Mouse (Mus musculus) kidney, embryonic 16.5 days (tissue): Measurements from ENCODE around the gene Ttc9. TPM values are rescaled to one million over a fixed set of nuclear protein-coding genes. Genes with fewer than 3 reads are reported as not detected.

Experiments
- ATAC-seq: fragments of 200-750 bp; cut with Nextera tagmentation; 2 replicates; pipeline ENCODE4 v1.8.0; 2017; ENCODE audit warnings: moderate TSS enrichment; ENCODE audit not compliant: low FRiP score, low TSS enrichment
- H3K27ac ChIP-seq: fragments of 300-500 bp; sonication (generic); 2 replicates; pipeline ENCODE4 v1.5.1; 2014; ENCODE audit warnings: low read length
- H3K27me3 ChIP-seq: fragments of 300-500 bp; sonication (generic); 2 replicates; pipeline ENCODE4 v1.6.1; 2014; ENCODE audit warnings: low read length, control low read depth, mixed read lengths; ENCODE audit not compliant: insufficient read depth
- H3K36me3 ChIP-seq: fragments of 300-500 bp; sonication (generic); 2 replicates; pipeline ENCODE4 v1.6.1; 2014; ENCODE audit warnings: low read length, control low read depth, mixed read lengths; ENCODE audit not compliant: insufficient read depth
- H3K4me1 ChIP-seq: fragments of 300-500 bp; sonication (generic); 2 replicates; pipeline ENCODE4 v1.6.1; 2014; ENCODE audit warnings: low read length, control low read depth, mixed read lengths; ENCODE audit not compliant: insufficient read depth
- H3K4me2 ChIP-seq: fragments of 300-500 bp; sonication (generic); replicated peaks from 2 replicates; pipeline ENCODE4 v1.6.1; 2014; ENCODE audit warnings: low read depth, low read length
- H3K4me3 ChIP-seq: fragments of 300-500 bp; sonication (generic); 2 replicates; pipeline ENCODE4 v1.5.1; 2014; ENCODE audit warnings: mild to moderate bottlenecking, low read length
- H3K9ac ChIP-seq: fragments of 300-500 bp; sonication (generic); replicated peaks from 2 replicates; pipeline ENCODE4 v1.6.1; 2014; ENCODE audit warnings: low read length
- H3K9me3 ChIP-seq: fragments of 300-500 bp; sonication (generic); 2 replicates; pipeline ENCODE4 v1.6.1; 2016; ENCODE audit warnings: low read length, control low read depth
- WGBS: fragments of 180-500 bp; shearing (Covaris S2); extraction: QIAGEN DNeasy Blood & Tissue Kit; methylation state at CpG from one replicate; pipeline ENCODE4 v1.1.7; 2014; 5-methylcytosine and 5-hydroxymethylcytosine counted together
- polyA plus RNA-seq: library from polyadenylated mRNA; unstranded; fragments of >200 nt; fragmentation: Nextera tagmentation; extraction: Ambion mirVana; gene quantifications from 2 replicates; pipeline ENCODE4 v1.2.1, GENCODE M21; 2015

The Ttc9 gene
- polyA plus RNA-seq = 1.0 and 1.8 TPM in 2 replicates

GRCm38 (mm10) chr12:81630915-81631660, at the start of gene Ttc9:
TSS of gene Ttc9 (plus strand) at chr12:81631249.
- ATAC-seq = peak; percentile 71
- peaks cover 56% of the 10 kb centered on the region for H3K27me3 ChIP-seq
- H3K4me1 ChIP-seq = peaks cover 11% of the 10 kb centered on the region
- H3K4me2 ChIP-seq = peak within 1 kb of the TSS; percentile 98
- no peaks in the 10 kb centered on the region for H3K36me3 ChIP-seq
- under 1% methylated on average over 66 of the region's 82 CpGs for WGBS
- peak within 1 kb of the TSS; percentile 60 for H3K4me3 ChIP-seq
- H3K27ac ChIP-seq = no peak within 1 kb of the TSS
- H3K9me3 ChIP-seq = no peaks in the 10 kb centered on the region
- H3K9ac ChIP-seq = peak within 1 kb of the TSS; percentile 68

GRCm38 (mm10) chr12:81594902-81595671, 36.0 kb upstream of the Ttc9 start, which contains the start of gene Med6:
TSS of gene Med6 (minus strand) at chr12:81595008.
- Histone ChIP-seq H3K9me3 (no peaks in the 10 kb centered on the region), H3K4me1 (0 out of 2 replicates have a peak, but pooled peaks cover 6% of the 10 kb centered on the region), H3K4me2 (peak within 1 kb of the TSS; percentile 77), H3K4me3 (peak within 1 kb of the TSS; percentile 95), H3K27ac (0 out of 2 replicates have a peak within 1 kb of the TSS, but pooled peaks have one; percentile 38), H3K36me3 (0 out of 2 replicates have a peak, but pooled peaks cover 9% of the 10 kb centered on the region), H3K27me3 (no peaks in the 10 kb centered on the region), H3K9ac (peak within 1 kb of the TSS; percentile 83)
- WGBS = 3% methylated on average over 35 of the region's 36 CpGs
- peak; percentile 99 for ATAC-seq

GRCm38 (mm10) chr12:81596547-81597262, 34.3 kb upstream of the Ttc9 start:
- H3K9me3 ChIP-seq = no peaks in the 10 kb centered on the region
- no peak overlapping the region for H3K27ac ChIP-seq
- no peaks in the 10 kb centered on the region for H3K27me3 ChIP-seq
- WGBS = 85% methylated on average over 8 of the region's 8 CpGs
- no peak for ATAC-seq
- H3K36me3 ChIP-seq = no peaks in the 10 kb centered on the region
- H3K4me1 ChIP-seq = 0 out of 2 replicates have a peak, but pooled peaks cover 6% of the 10 kb centered on the region
- H3K4me2 ChIP-seq = no peak overlapping the region
- no peak overlapping the region for H3K9ac ChIP-seq
- H3K4me3 ChIP-seq = no peak overlapping the region

GRCm38 (mm10) chr12:81604995-81605784, 25.9 kb upstream of the Ttc9 start:
- Histone ChIP-seq H3K9ac (no peak overlapping the region), H3K36me3 (no peaks in the 10 kb centered on the region), H3K27me3 (no peaks in the 10 kb centered on the region), H3K4me2 (no peak overlapping the region), H3K4me3 (no peak overlapping the region), H3K27ac (no peak overlapping the region), H3K9me3 (no peaks in the 10 kb centered on the region), H3K4me1 (no peaks in the 10 kb centered on the region)
- WGBS = 64% methylated on average over 5 of the region's 5 CpGs
- ATAC-seq = no peak

GRCm38 (mm10) chr12:81609445-81609844, 21.6 kb upstream of the Ttc9 start:
- Histone ChIP-seq H3K9ac (no peak overlapping the region), H3K36me3 (no peaks in the 10 kb centered on the region), H3K27ac (no peak overlapping the region), H3K9me3 (no peaks in the 10 kb centered on the region), H3K4me1 (no peaks in the 10 kb centered on the region), H3K4me2 (no peak overlapping the region), H3K4me3 (no peak overlapping the region), H3K27me3 (no peaks in the 10 kb centered on the region)
- no peak for ATAC-seq

- no peaks in the 10 kb centered on the region for H3K27me3 ChIP-seq
- no peaks in the 10 kb centered on the region for H3K36me3 ChIP-seq
- H3K9ac ChIP-seq = no peak overlapping the region
- no peaks in the 10 kb centered on the region for H3K4me1 ChIP-seq
- H3K4me2 ChIP-seq = no peak overlapping the region
- ATAC-seq = no peak
- no peak overlapping the region for H3K4me3 ChIP-seq
- H3K27ac ChIP-seq = no peak overlapping the region
- 79% methylated on average over 6 of the region's 6 CpGs for WGBS
- no peaks in the 10 kb centered on the region for H3K9me3 ChIP-seq
Measured at GRCm38 (mm10) chr12:81615807-81616206, 15.2 kb upstream of the Ttc9 start.

GRCm38 (mm10) chr12:81616980-81617379, 14.1 kb upstream of the Ttc9 start:
- 63% methylated on average over 7 of the region's 7 CpGs for WGBS
- no peaks in the 10 kb centered on the region for H3K9me3 ChIP-seq
- ATAC-seq = no peak
- H3K9ac ChIP-seq = no peak overlapping the region
- no peaks in the 10 kb centered on the region for H3K27me3 ChIP-seq
- H3K4me2 ChIP-seq = no peak overlapping the region
- no peak overlapping the region for H3K27ac ChIP-seq
- no peaks in the 10 kb centered on the region for H3K4me1 ChIP-seq
- H3K4me3 ChIP-seq = no peak overlapping the region
- H3K36me3 ChIP-seq = no peaks in the 10 kb centered on the region

- Histone ChIP-seq H3K4me1 (no peaks in the 10 kb centered on the region), H3K4me3 (no peak overlapping the region), H3K9ac (no peak overlapping the region), H3K4me2 (no peak overlapping the region), H3K27ac (no peak overlapping the region), H3K27me3 (no peaks in the 10 kb centered on the region), H3K36me3 (no peaks in the 10 kb centered on the region), H3K9me3 (no peaks in the 10 kb centered on the region)
- WGBS = 14% methylated on average over 5 of the region's 5 CpGs
- ATAC-seq = peak; percentile 46; the same call in 1 of the 2 replicates
Measured at GRCm38 (mm10) chr12:81619302-81619701, 11.7 kb upstream of the Ttc9 start.

GRCm38 (mm10) chr12:81623377-81623776, 7.7 kb upstream of the Ttc9 start:
- H3K4me2 ChIP-seq = no peak overlapping the region
- H3K9ac ChIP-seq = no peak overlapping the region
- H3K9me3 ChIP-seq = no peaks in the 10 kb centered on the region
- H3K27me3 ChIP-seq = peaks cover 13% of the 10 kb centered on the region
- no peaks in the 10 kb centered on the region for H3K36me3 ChIP-seq
- no peak overlapping the region for H3K27ac ChIP-seq
- H3K4me1 ChIP-seq = no peaks in the 10 kb centered on the region
- 71% methylated on average over 4 of the region's 4 CpGs for WGBS
- ATAC-seq = no peak
- H3K4me3 ChIP-seq = no peak overlapping the region
